Mouse (Mus musculus): ENCODE data around the gene Olfr1193.
"Not testable (repeated sequence)": the region's sequence is repeated elsewhere in the genome, so short reads cannot be mapped to it uniquely, and the experiment has no call there.

Olfr1193 gene

DNA sequence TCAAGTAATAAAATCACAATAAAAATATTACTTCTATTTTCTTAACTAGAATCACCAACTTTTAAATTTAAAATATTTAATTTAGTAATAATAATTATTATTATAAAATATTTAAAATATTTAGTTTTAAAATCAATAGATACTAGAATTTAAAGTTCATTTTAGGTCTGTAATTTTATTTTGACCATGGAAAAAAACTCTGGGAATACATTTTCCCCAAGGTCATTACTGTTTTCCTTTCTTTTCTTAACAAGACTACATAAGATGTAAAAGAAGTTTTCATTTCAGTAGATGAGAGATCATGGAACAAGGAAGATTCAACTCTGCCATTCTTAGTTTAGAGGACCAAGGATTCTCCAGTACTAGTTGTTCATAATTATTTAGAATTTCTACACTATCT is at the start of gene Olfr1193:
Olfr1193 (plus strand) TSS at position 301 of the 400 bp plus-strand sequence.
- DNase-seq (ENCODE audit: extremely low read depth, insufficient read length, low spot score), result not testable (repeated sequence)

DNA sequence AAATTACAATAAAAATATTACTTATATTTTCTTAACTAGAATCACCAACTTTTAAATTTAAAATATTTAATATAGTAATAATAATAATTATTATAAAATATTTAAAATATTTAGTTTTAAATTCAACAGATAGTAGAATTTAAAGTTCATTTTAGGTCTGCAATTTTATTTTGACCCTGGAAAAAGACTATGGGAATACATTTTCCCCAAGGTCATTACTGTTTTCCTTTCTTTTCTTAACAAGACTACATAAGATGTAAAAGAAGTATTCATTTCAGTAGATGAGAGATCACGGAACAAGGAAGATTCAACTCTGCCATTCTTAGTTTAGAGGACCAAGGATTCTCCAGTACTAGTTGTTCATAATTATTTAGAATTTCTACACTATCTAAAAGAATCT is 35.2 kb upstream of the Olfr1193 start, which contains the start of gene Olfr1191-ps1:
Olfr1191-ps1 (plus strand) TSS at position 301 of the 400 bp plus-strand sequence.
- not testable (repeated sequence) for DNase-seq (ENCODE audit: extremely low read depth, insufficient read length, low spot score)

- no peak for DNase-seq (ENCODE audit: extremely low read depth, insufficient read length, low spot score)
Measured at GRCm38 (mm10) chr2:88648209-88648608, 27.2 kb upstream of the Olfr1193 start, which contains the start of gene Olfr1192-ps1. Gene Olfr1192-ps1 (plus strand): TSS chr2:88648509.

DNA sequence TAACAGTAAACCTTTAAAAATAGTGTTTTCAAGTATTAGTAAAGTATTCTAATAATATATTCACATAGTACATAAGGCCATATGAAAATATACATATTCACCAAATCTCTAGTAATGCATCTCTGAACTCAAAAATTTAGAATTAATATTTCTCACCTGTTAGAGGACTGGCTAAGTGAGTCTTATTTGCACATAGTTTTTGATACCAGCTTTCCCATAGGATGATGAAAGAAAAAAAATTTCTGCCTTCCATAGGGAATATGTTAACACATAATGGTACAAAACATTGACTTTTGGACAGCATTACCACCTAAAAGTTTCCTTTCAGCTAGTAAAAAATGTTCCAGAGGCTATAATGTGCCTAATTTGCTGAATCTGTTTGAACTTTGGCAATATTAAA is 13.7 kb downstream of the Olfr1193 start, which contains the start of gene Olfr1195:
Olfr1195 (minus strand) TSS at position 101 of the 400 bp plus-strand sequence.
- DNase-seq (ENCODE audit: extremely low read depth, insufficient read length, low spot score), result no peak

DNA sequence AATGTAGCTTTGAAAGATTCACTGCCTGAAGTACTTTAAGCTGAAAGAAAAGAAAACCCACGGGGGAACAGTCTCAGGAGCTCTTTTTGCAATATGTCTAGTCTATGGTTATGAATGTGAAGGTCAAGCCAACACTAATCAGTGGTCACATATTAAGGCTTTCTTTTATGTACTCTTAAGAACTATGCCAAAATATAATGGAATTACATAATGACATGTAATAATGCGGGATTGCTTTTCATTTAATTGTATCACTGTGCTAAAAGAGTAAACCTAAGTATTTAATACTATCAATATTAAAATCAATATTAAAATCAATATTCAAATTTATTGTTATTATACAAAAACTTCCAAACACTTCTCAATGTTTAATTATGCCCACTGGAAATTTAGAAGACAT is 29.1 kb downstream of the Olfr1193 start, which contains the start of gene Olfr1196:
Olfr1196 (minus strand) TSS at position 101 of the 400 bp plus-strand sequence.
- DNase-seq (ENCODE audit: extremely low read depth, insufficient read length, low spot score), result no peak

All from 3134 (cell line).